ENCODE assay signal across 10 mouse cellular contexts in genomic region chr3:115968745-115969530, GRCm38 (mm10). TPM values are rescaled to one million over a fixed set of nuclear protein-coding genes. Genes with fewer than 3 reads are reported as not detected.
DNase-seq lines count a peak whose midpoint lies in the region; ATAC-seq lines count a peak whose summit lies in the region.
"Had no signal": no experiment of that assay in that cellular context is flagged by ENCODE, and none has a peak within 500 bp of the region (broad histone marks: within the 10 kb centered on the region; RNA-seq: fewer than 3 reads in every experiment).

No protein-coding gene starts in this region.

- H3K9ac ChIP-seq in limb, embryonic 13.5 days, result no peak overlapping the region
- no peak overlapping the region for H3K9ac ChIP-seq in forebrain, embryonic 16.5 days (replicated peaks; ENCODE audit: low read depth, low read length)
- no peak overlapping the region for H3K9ac ChIP-seq in midbrain, embryonic 12.5 days (replicated peaks)
- H3K9ac ChIP-seq: liver, postnatal 0 days had no signal

- no peaks in the 10 kb centered on the region for H3K9me3 ChIP-seq in limb, embryonic 13.5 days
- H3K9me3 ChIP-seq in limb, embryonic 10.5 days (replicated peaks), result no peaks in the 10 kb centered on the region
- H3K9me3 ChIP-seq in forebrain, embryonic 16.5 days (ENCODE audit: control insufficient read depth, low read length), result no peaks in the 10 kb centered on the region
- no peaks in the 10 kb centered on the region for H3K9me3 ChIP-seq in midbrain, embryonic 12.5 days

- no peak overlapping the region for H3K4me3 ChIP-seq in limb, embryonic 13.5 days
- no peak overlapping the region for H3K4me3 ChIP-seq in limb, embryonic 10.5 days
- H3K4me3 ChIP-seq in forebrain, embryonic 16.5 days (replicated peaks; ENCODE audit: low read length), result no peak overlapping the region
- no peak overlapping the region for H3K4me3 ChIP-seq in midbrain, embryonic 12.5 days

- H3K27ac ChIP-seq in limb, embryonic 13.5 days, result peak overlapping the region; percentile 33; the same call in 1 of the 2 replicates
- no peak overlapping the region for H3K27ac ChIP-seq in limb, embryonic 10.5 days
- H3K27ac ChIP-seq in forebrain, embryonic 16.5 days (ENCODE audit: low read length), result no peak overlapping the region
- H3K27ac ChIP-seq in midbrain, embryonic 12.5 days (replicated peaks), result no peak overlapping the region

- peak; percentile 88 for ATAC-seq in limb, embryonic 13.5 days (ENCODE audit: low FRiP score, low read depth)
- ATAC-seq in forebrain, embryonic 16.5 days, result peak; percentile 80
- peak; percentile 56; the same call in 1 of the 2 replicates for ATAC-seq in midbrain, embryonic 12.5 days (ENCODE audit: low FRiP score, low read depth)
- no peak for ATAC-seq in erythroid progenitor cell, adult 5-6 weeks (replicated peaks; ENCODE audit: low FRiP score, poor library complexity, severe bottlenecking)
- ATAC-seq: liver, postnatal 0 days had no signal

- no peak overlapping the region for H3K4me2 ChIP-seq in limb, embryonic 13.5 days (replicated peaks)
- no peak overlapping the region for H3K4me2 ChIP-seq in forebrain, embryonic 16.5 days (ENCODE audit: low read length)
- H3K4me2 ChIP-seq in midbrain, embryonic 12.5 days (replicated peaks), result no peak overlapping the region

- WGBS in limb, embryonic 13.5 days, result 88% methylated on average over 10 of the region's 10 CpGs
- 91% methylated on average over 10 of the region's 10 CpGs for WGBS in limb, embryonic 10.5 days
- WGBS in forebrain, embryonic 16.5 days, result 75% methylated on average over 10 of the region's 10 CpGs
- 88% methylated on average over 10 of the region's 10 CpGs for WGBS in midbrain, embryonic 12.5 days

- no peaks in the 10 kb centered on the region for H3K4me1 ChIP-seq in limb, embryonic 13.5 days
- H3K4me1 ChIP-seq in limb, embryonic 10.5 days, result no peaks in the 10 kb centered on the region
- peaks cover 2% of the 10 kb centered on the region; the same call in 1 of the 2 replicates for H3K4me1 ChIP-seq in forebrain, embryonic 16.5 days (replicated peaks; ENCODE audit: control insufficient read depth, insufficient read depth, low read length)
- H3K4me1 ChIP-seq in midbrain, embryonic 12.5 days, result peaks cover 7% of the 10 kb centered on the region; the same call in 1 of the 2 replicates

- H3K36me3 ChIP-seq in limb, embryonic 13.5 days, result peaks cover 51% of the 10 kb centered on the region
- peaks cover 54% of the 10 kb centered on the region for H3K36me3 ChIP-seq in limb, embryonic 10.5 days
- H3K36me3 ChIP-seq in forebrain, embryonic 16.5 days (ENCODE audit: control insufficient read depth, insufficient read depth), result peaks cover 7% of the 10 kb centered on the region; the same call in 1 of the 2 replicates
- H3K36me3 ChIP-seq in midbrain, embryonic 12.5 days, result peaks cover 34% of the 10 kb centered on the region

- peak; percentile 8 to 62 for DNase-seq in adrenal gland, adult (ENCODE audit: inconsistent age in 2 of 2, low spot score in 1 of 2)
- no peak for DNase-seq in adrenal gland, postnatal 25 days
- DNase-seq in limb, embryonic 10.5 days (ENCODE audit: low spot score), result no peak
- DNase-seq in kidney, postnatal 25 days, result no peak
- DNase-seq: kidney, adult 8-10 months; liver, postnatal 0 days had no signal

- H3K27me3 ChIP-seq in limb, embryonic 13.5 days, result no peaks in the 10 kb centered on the region
- no peaks in the 10 kb centered on the region for H3K27me3 ChIP-seq in limb, embryonic 10.5 days (ENCODE audit: low read depth, poor library complexity, severe bottlenecking)
- H3K27me3 ChIP-seq in forebrain, embryonic 16.5 days (replicated peaks; ENCODE audit: control insufficient read depth, insufficient read depth, low read length), result no peaks in the 10 kb centered on the region
- no peaks in the 10 kb centered on the region for H3K27me3 ChIP-seq in midbrain, embryonic 12.5 days

RNA-seq across cellular contexts. Expression of gene Slc30a7, which starts 38.3 kb away (rescaled TPM):
- total RNA-seq in adrenal gland, postnatal 25 days (2021), result 26.2 and 42.6 TPM in 2 replicates
- polyA plus RNA-seq in limb, embryonic 13.5 days (2015; fragmentation: Nextera tagmentation; extraction: Ambion mirVana), result 32.1 and 32.9 TPM in 2 replicates
- 27.9 and 29.5 TPM in 2 replicates for polyA plus RNA-seq in limb, embryonic 10.5 days (2016; fragmentation: Nextera tagmentation; extraction: Ambion mirVana)
- polyA plus RNA-seq in forebrain, embryonic 16.5 days (2015; fragmentation: Nextera tagmentation; extraction: Ambion mirVana), result 19.0 and 22.4 TPM in 2 replicates
- 16.8 and 23.5 TPM in 2 replicates for polyA plus RNA-seq in midbrain, embryonic 12.5 days (2016; fragmentation: Nextera tagmentation; extraction: Ambion mirVana)
- 2.9 and 17.3 TPM in 2 replicates for total RNA-seq in erythroid progenitor cell, adult 5-6 weeks (2015; ENCODE audit: low replicate concordance)
- 1.8 and 2.4 TPM in 2 replicates for total RNA-seq in erythroid progenitor cell, adult 5-6 weeks (2017; ENCODE audit: low replicate concordance)

RNA-seq across cellular contexts. Expression of gene Extl2, which starts 38.3 kb away (rescaled TPM):
- total RNA-seq in adrenal gland, postnatal 25 days (2021), result 25.1 and 26.4 TPM in 2 replicates
- polyA plus RNA-seq in limb, embryonic 13.5 days (2015; fragmentation: Nextera tagmentation; extraction: Ambion mirVana), result 20.1 and 21.1 TPM in 2 replicates
- polyA plus RNA-seq in limb, embryonic 10.5 days (2016; fragmentation: Nextera tagmentation; extraction: Ambion mirVana), result 16.2 and 17.4 TPM in 2 replicates
- polyA plus RNA-seq in forebrain, embryonic 16.5 days (2015; fragmentation: Nextera tagmentation; extraction: Ambion mirVana), result 24.3 and 26.8 TPM in 2 replicates
- 24.8 and 25.7 TPM in 2 replicates for polyA plus RNA-seq in midbrain, embryonic 12.5 days (2016; fragmentation: Nextera tagmentation; extraction: Ambion mirVana)
- total RNA-seq in erythroid progenitor cell, adult 5-6 weeks (2015; ENCODE audit: low replicate concordance), result 4.2 and 46.9 TPM in 2 replicates
- total RNA-seq in erythroid progenitor cell, adult 5-6 weeks (2017; ENCODE audit: low replicate concordance), result 0.61 and 3.3 TPM in 2 replicates

Comparison
In these comparisons a context has a peak if more than half of its experiments do, and no peak if none do; other contexts are left out.
1. DNase-seq: peak in adrenal gland, adult (2 of 2); none in adrenal gland, postnatal 25 days (single experiment), limb, embryonic 10.5 days (single experiment) and kidney, postnatal 25 days (0 of 2).